Mouse (Mus musculus) liver, embryonic 14.5 days (tissue): ENCODE measurements around the gene Lca5.

ENCODE experiments used
- CTCF ChIP-seq: IDR thresholded peaks from 2 replicates; pipeline ENCODE4 v1.5.1; 2016; ENCODE audit warnings: antibody characterized with exemption, low read depth, control low read depth
- EP300 ChIP-seq: IDR thresholded peaks from 2 replicates; pipeline ENCODE4 v1.6.1; 2016; ENCODE audit warnings: antibody characterized with exemption, low read depth

- TF ChIP-seq EP300 (no peak), CTCF (no peak; the same call in 1 of the 2 replicates)
Observed at GRCm38 (mm10) chr9:83350613-83351012, 90.3 kb downstream of the Lca5 start.
